Mouse (Mus musculus) common myeloid progenitor, adult 5-6 weeks (primary cell): ENCODE measurements around the gene Ticrr. TPM values are rescaled to one million over a fixed set of nuclear protein-coding genes. Genes with fewer than 3 reads are reported as not detected.
A peak's percentile ranks its signal among the peaks of the same experiment; 100 is the strongest.

Source experiments
- ATAC-seq: replicated peaks from 2 replicates; pipeline ENCODE4 v1.8.0; 2016; ENCODE audit warnings: low read depth, mild to moderate bottlenecking, moderate TSS enrichment, inconsistent platforms; ENCODE audit not compliant: poor library complexity, severe bottlenecking
- total RNA-seq: library from RNA; stranded (forward); fragments of 200-1000, 187-1606 nt; gene quantifications from 2 replicates; pipeline ENCODE4 v1.2.3, GENCODE M21; 2017

Ticrr gene
- total RNA-seq, 1 experiment from 2014 or later = 34.7 TPM

GRCm38 (mm10) chr7:79679186-79679585 lies 19.2 kb downstream of the Ticrr start:
- no peak for ATAC-seq

- no peak for ATAC-seq
These were observed 20.2 kb downstream of the Ticrr start for GRCm38 (mm10) chr7:79680231-79680630.

DNA sequence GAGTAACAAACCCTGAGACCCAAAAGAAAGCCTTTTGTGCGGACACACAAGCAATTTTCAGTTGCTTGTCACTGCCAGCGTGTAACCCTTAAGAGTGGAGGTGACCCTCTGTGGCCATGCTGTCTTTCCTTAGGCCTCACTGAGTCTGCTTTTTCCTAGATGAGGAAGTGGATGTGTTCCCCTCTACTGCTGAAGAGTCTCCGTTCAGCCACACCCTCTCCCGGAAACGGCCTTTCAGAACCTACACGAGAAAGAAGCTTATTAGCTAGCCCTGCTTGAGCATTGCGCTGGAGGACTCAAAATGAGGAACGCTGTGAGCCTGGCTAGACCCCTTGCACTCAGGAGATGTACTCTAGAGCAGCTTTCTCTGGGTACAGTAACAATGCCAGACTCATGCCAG lies 36.5 kb downstream of the Ticrr start:
- no peak for ATAC-seq

GRCm38 (mm10) chr7:79702755-79703154 lies 42.8 kb downstream of the Ticrr start:
- ATAC-seq = no peak

DNA sequence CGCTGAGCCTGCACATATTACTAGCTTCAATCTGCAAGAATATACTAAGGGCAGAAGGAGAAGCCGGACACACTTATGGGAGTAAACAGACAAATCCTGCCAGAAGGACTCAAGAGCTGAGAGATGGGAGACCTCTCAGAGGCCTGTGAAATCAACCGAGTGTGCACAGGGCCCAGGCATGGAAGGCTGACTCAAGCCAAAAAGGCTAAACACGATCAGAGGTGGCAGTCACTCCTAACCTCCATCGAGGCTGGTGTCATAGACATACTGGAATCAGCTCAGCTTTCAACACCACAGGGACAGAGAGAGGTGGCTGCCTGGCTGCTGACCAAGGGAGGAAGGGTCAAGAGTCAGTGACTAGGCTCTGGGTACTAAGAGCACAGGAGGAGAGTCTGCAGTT lies 45.2 kb downstream of the Ticrr start:
- ATAC-seq = no peak

DNA sequence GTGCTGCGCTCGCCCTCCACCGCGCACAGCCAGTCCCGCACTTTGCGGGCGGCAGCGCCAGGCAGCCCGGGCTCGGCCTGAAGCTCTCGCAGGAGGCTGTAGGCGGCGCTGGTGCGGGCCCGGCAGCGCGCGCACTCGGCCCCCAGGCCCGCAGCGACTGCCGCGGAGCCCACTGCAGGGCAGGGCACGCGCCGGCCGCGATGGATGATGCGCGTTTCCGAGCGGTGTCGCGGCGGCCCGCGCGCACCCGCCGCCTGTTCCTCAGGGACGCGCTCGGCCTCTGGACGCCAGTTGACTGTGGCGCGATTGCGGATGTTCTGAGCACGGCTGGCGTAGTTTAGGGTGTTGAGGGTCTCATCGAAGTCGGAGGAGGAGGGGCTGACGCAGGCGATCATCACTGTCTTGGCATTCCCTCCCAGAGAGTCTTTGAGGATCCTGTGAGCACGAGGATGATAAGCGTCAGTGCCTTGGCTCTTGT lies 50.2 kb downstream of the Ticrr start:
- ATAC-seq = peak; percentile 43; the same call in 1 of the 2 replicates

DNA sequence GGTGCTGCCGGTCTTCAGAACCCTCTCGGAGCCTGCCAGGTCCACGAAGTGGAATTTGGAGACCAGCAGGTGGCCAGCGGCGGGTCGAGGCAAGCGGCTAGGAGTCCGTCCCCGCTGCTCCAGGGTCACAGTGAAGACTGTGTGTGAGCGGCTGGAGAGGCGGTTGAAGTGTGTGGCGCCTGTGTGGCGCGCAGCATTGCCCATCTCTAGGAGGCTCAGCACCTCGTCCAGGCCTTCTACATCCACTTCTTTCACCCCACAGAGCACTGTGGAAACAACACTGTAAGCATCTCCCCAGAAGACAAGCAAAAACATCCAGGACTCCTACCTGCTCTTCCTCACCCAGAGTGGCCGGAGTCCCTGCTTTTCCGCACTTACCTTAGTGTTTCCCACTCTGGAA lies 50.8 kb downstream of the Ticrr start:
- no peak for ATAC-seq

- ATAC-seq = peak; percentile 57
These were observed 55.4 kb downstream of the Ticrr start, which contains the start of gene Kif7 for GRCm38 (mm10) chr7:79715187-79715981. Gene Kif7, minus strand, starts transcription at chr7:79715720.

GRCm38 (mm10) chr7:79721386-79721977 lies 61.5 kb downstream of the Ticrr start:
- peak; percentile 78 for ATAC-seq

DNA sequence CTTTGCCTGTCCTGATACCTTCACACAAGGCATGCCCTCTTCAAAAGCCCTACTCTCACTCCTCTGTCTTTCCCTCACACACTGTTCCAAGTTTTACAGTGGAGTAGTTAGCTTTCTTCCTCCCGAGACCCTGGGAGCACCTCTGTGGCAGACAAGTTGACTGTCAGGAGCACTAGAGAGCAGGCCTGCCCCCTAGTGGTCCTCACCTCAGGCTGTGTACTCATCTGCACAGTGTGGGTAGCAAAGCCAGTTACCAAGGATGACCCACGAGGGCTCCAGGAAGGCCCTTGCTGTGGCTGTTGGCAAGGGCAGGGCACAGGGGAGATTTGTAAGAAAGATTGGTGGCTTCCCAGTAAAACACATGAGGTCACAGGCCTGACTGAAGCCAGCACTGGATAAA lies 67.1 kb downstream of the Ticrr start:
- ATAC-seq = peak; percentile 67

- peak; percentile 76 for ATAC-seq
These were observed 68.2 kb downstream of the Ticrr start for GRCm38 (mm10) chr7:79728219-79728618.

- peak; percentile 71 for ATAC-seq
These were observed 69.2 kb downstream of the Ticrr start for GRCm38 (mm10) chr7:79729169-79729568.

- ATAC-seq = no peak
These were observed 69.9 kb downstream of the Ticrr start for GRCm38 (mm10) chr7:79729743-79730370.

DNA sequence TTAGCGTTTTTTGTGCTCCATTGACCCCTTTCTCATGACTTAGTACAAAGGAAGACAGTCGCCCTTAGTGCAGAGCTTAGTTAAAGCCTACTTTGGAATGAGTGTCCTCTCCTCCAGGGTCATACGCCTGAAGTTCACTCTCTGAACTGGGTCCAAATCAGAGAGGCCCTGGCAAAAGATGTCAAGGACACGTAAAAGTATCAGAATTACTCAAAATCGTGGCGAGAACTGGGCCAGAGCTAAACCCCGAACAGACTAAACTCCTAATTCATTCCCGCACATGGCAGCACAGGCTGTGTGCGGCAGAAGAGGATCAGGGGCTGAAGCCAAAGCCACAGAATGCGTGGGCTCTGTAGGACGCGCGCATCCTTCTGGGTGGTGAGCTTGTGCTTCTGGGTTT lies 71.4 kb downstream of the Ticrr start:
- ATAC-seq = no peak

- 0 out of 2 replicates have a peak, but pooled peaks have one; percentile 16 for ATAC-seq
These were observed 72.6 kb downstream of the Ticrr start, which contains the start of gene Plin1 for GRCm38 (mm10) chr7:79732622-79733021. Gene Plin1, minus strand, starts transcription at chr7:79732903.

DNA sequence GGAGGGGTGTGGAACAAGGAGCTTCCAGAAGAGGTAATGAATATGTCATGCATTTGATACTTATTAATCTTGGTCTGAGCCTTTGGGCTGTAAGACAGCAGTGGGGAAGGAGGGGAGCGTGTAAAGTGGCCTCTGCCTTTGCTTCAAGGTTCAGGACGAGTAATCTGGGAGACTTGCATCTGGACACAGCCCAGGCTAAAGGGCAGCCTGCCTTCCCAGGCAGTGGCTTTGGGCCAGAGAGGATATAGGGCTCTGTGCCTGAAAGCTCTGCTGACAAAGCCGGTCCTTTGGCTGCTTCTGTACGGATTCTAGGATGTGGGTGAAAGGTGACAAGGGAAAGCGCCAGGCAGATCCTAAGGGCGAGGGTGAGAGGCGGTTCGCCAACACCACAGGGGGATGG lies 74.6 kb downstream of the Ticrr start:
- ATAC-seq = no peak

DNA sequence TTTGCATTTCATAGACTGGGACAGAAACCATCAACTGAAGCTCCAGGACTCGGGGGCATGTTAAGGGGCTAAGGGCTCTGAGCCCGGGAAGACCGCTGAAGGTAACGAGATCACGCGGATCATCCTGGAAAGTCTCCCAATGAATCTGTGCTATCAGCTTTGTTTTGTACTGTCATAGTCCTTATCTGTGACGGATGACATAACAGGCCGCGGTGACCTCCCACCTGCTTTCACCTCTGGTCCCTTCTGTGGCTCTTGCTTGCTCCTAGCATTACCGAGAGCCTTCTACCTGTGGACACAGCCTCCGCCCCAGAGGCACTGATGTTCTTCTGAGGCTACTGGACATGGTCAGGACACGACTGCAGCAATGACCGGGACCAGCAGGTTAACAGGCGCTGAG lies 76.5 kb downstream of the Ticrr start:
- no peak for ATAC-seq

DNA sequence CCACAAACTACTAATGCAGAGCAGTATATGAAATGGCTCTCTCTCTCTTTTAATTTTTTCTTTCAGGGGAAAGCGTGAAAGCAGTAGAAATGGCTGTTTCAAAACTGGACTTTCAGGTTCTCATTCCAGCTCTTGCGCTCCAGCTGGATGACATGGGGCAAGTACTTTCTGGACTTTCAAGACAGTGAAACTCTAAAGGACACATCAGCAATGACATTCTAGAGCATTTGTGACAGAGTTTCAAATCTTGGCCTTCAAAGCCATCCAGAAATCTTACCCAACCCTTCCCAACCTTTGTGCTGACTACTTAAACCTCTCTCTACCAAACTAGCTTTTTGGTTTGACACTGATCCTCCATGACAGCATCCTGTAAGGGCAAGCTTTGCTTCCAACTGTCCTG lies 78.9 kb downstream of the Ticrr start:
- ATAC-seq = no peak

GRCm38 (mm10) chr7:79740279-79740678 lies 80.3 kb downstream of the Ticrr start:
- no peak for ATAC-seq

DNA sequence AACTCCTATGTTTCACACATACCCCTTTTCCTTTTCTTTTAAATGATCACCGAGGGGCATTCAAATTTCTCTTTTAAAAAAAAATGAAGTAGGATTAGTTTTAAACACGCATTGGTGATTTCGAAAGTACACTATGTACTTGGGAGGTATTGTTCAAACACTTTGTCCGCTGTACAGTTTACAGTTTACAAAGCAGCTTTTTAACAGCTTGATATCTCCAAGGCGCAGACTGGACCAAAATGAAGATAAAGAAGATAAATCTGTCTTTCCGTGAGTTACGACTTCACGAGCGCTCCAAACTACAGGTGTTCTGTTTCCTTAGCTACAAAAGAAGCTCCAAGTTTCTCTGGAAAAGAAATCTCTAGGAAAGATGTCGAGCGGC lies 82.3 kb downstream of the Ticrr start:
- no peak for ATAC-seq
